Mouse (Mus musculus) monocyte, adult 59 days (primary cell): ENCODE results near the gene Nr2c1. TPM values are rescaled to one million over a fixed set of nuclear protein-coding genes. Genes with fewer than 3 reads are reported as not detected.

Experiments
- total RNA-seq, 2 experiments: library from RNA; stranded (reverse); gene quantifications; one replicate each; pipeline ENCODE4 v1.2.4; 2023

The Nr2c1 gene
- total RNA-seq: 1 to 10 TPM; 8.6 to 9.2 TPM

GRCm38 (mm10) chr10:94147756-94148531 lies at the start of gene Nr2c1:
Nr2c1 (plus strand) TSS chr10:94148023.

GRCm38 (mm10) chr10:94198482-94199405 lies 50.9 kb downstream of the Nr2c1 start, which contains the start of gene Ndufa12:
Ndufa12 (plus strand) TSS chr10:94198720.

Other genes starting within 250 kb of the Nr2c1 start
- 10 to 100 TPM; 10.7 to 15.7 TPM for gene Vezt, start 112.2 kb upstream of the Nr2c1 start, total RNA-seq
- 1 to 10 TPM; 3.8 to 3.9 TPM for gene Fgd6, start 112.0 kb upstream of the Nr2c1 start, total RNA-seq
- 10 to 100 TPM; 38.0 to 39.4 TPM for gene Ndufa12, start 50.7 kb downstream of the Nr2c1 start, total RNA-seq
- gene Gm4792, start 150.7 kb downstream of the Nr2c1 start, total RNA-seq: not detected
- 10 to 100 TPM; 32.1 to 32.9 TPM for gene Tmcc3, start 163.9 kb downstream of the Nr2c1 start, total RNA-seq